Mouse (Mus musculus) heart, postnatal 0 days (tissue): Measurements from ENCODE around the gene Tcte3.
"Not testable (repeated sequence)": the region's sequence is repeated elsewhere in the genome, so short reads cannot be mapped to it uniquely, and the experiment has no call there.

Experiments used
- CTCF ChIP-seq: IDR thresholded peaks from 2 replicates; pipeline ENCODE4 v1.5.1; 2016; ENCODE audit warnings: antibody characterized with exemption, control low read depth, low read depth
- EP300 ChIP-seq: IDR thresholded peaks from 2 replicates; pipeline ENCODE4 v1.6.1; 2016; ENCODE audit warnings: antibody characterized with exemption, low read depth

DNA sequence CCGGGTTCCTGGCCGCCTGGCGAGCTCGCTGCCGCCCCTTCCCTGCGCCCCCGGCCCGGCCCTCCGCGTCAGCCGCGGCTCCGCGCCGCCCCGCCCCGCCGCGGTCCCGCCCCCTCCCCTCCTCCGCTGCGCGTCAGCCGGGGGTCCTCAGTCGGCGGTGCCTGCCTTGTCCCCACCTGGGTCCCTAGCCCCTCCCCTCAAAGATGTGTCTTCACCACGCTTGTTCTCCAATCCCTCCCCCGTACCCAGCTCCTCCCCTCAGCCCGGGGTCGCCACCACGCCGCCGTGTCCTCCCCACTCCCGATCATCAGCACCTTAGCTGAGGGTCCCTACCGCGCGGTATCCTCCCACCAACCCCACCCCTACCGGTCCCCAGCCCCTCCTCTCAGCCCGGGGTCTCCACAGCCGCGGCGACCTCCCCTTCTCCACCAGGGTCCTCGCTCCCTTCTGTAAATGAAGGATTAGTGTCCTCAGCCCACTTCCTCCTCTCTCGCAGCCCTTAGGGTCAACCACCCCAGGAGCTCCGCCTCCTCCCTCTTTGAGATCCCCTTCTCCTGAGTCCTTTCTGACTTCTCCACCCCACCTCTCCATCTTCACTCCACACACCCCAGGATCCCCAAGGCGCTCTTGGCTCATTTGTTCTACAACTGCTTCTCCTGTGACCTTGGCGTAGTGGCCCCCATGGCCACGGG, 16.6 kb downstream of the Tcte3 start:
- TF ChIP-seq CTCF, EP300: not testable (repeated sequence)
